Mouse (Mus musculus) bone marrow macrophage, adult 2 months (primary cell): Measurements from ENCODE around the gene Smad3.

ENCODE experiments used
- CTCF ChIP-seq: IDR thresholded peaks from 2 replicates; pipeline ENCODE4 v1.5.1; 2012; ENCODE audit warnings: low read depth, mild to moderate bottlenecking, low read length, moderate library complexity
- POLR2A ChIP-seq: IDR thresholded peaks from 2 replicates; pipeline ENCODE4 v1.6.1; 2012; ENCODE audit warnings: mild to moderate bottlenecking, low read depth, low read length, borderline replicate concordance

GRCm38 (mm10) chr9:63663222-63663621, 94.6 kb downstream of the Smad3 start:
- TF ChIP-seq POLR2A (no peak), CTCF (no peak)
